ENCODE assay signal across 9 mouse cellular contexts in the genomic region with DNA sequence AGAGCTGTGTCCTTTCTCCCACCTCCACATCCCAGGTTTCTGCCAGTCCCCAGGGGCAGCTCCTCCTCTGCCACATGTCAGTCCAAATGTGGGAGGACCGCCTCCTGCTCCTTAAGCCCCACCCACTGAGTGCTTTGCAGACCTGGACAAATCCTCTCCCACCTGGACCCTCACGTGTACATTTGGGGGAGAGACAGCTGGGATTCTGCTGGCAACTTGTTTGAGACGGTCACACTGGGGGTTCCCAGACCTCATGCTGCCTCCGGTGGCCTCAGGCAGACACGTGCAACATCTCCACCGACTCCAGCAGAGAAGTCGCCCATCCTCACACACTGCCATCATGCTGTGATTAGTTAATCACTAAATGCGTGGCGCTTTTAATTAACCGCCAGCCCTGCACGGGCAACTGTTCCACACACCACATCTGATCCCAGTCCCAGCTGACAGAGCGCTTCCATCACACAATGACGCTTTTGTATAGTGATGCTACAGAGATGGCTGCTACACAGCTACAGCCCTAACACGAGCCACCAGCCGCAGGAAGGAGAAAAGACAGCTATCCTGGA. TPM values are rescaled to one million over a fixed set of nuclear protein-coding genes. Genes with fewer than 3 reads are reported as not detected.
DNase-seq lines count a peak whose midpoint lies in the region; ATAC-seq lines count a peak whose summit lies in the region.
"Had no signal": no experiment of that assay in that cellular context is flagged by ENCODE, and none has a peak within 500 bp of the region (broad histone marks: within the 10 kb centered on the region; RNA-seq: fewer than 3 reads in every experiment).

No protein-coding gene starts in this region.

- peak; percentile 89 for ATAC-seq in hindbrain, embryonic 12.5 days (ENCODE audit: low FRiP score)
- ATAC-seq in granulocyte monocyte progenitor cell, adult 5-6 weeks (replicated peaks; ENCODE audit: poor library complexity, severe bottlenecking): no peak

- H3K4me3 ChIP-seq in hindbrain, embryonic 12.5 days: no peak overlapping the region
- H3K4me3 ChIP-seq: limb, embryonic 15.5 days had no signal

- no peaks in the 10 kb centered on the region for H3K36me3 ChIP-seq in hindbrain, embryonic 12.5 days
- H3K36me3 ChIP-seq: limb, embryonic 15.5 days had no signal

- 15% methylated on average over 15 of the region's 15 CpGs for WGBS in hindbrain, embryonic 12.5 days

- H3K9me3 ChIP-seq in hindbrain, embryonic 12.5 days (replicated peaks): no peaks in the 10 kb centered on the region
- H3K9me3 ChIP-seq: limb, embryonic 15.5 days had no signal

- H3K27me3 ChIP-seq in hindbrain, embryonic 12.5 days: no peaks in the 10 kb centered on the region

- H3K4me1 ChIP-seq in hindbrain, embryonic 12.5 days: peaks cover 15% of the 10 kb centered on the region

- no peak overlapping the region for H3K9ac ChIP-seq in hindbrain, embryonic 12.5 days
- H3K9ac ChIP-seq: limb, embryonic 15.5 days had no signal

- peak; percentile 49 for DNase-seq in Muller cell, postnatal 12 days (ENCODE audit: inconsistent ontology term)
- peak; percentile 37 to 43 for DNase-seq in cerebellum, postnatal 36 days
- DNase-seq in mesoderm, embryonic 11.5 days (ENCODE audit: low read depth, low spot score): peak; percentile 35
- DNase-seq in spleen, postnatal 10 days (ENCODE audit: low spot score in 2 of 2): no peak
- no peak for DNase-seq in spleen, postnatal 14 days (ENCODE audit: low spot score in 2 of 2)
- no peak for DNase-seq in urinary bladder, adult 2 months (ENCODE audit: low spot score)

- peak overlapping the region; percentile 31 for H3K4me2 ChIP-seq in hindbrain, embryonic 12.5 days (replicated peaks)
- H3K4me2 ChIP-seq: limb, embryonic 15.5 days had no signal

- no peak overlapping the region for H3K27ac ChIP-seq in hindbrain, embryonic 12.5 days
- H3K27ac ChIP-seq: limb, embryonic 15.5 days had no signal

RNA-seq across cellular contexts. Expression of gene 4933402J07Rik, which starts 23.7 kb away (rescaled TPM):
- not detected in 2 replicates for polyA plus RNA-seq in hindbrain, embryonic 12.5 days (2016; fragmentation: Nextera tagmentation; extraction: Ambion mirVana)
- not detected in 2 replicates for total RNA-seq in granulocyte monocyte progenitor cell, adult 5-6 weeks (2014; fragmentation: Nextera tagmentation)
- not detected in 2 replicates for total RNA-seq in granulocyte monocyte progenitor cell, adult 5-6 weeks (2017)
- polyA plus RNA-seq in urinary bladder, adult 2 months (2012; rRNA removed): not detected in 2 replicates
- polyA plus RNA-seq: limb, embryonic 15.5 days had no signal

Comparison
In these comparisons a context has a peak if more than half of its experiments do, and no peak if none do; other contexts are left out.
1. DNase-seq: peak in Muller cell, postnatal 12 days (single experiment), cerebellum, postnatal 36 days (2 of 2) and mesoderm, embryonic 11.5 days (single experiment); none in spleen, postnatal 10 days (0 of 2), spleen, postnatal 14 days (0 of 2) and urinary bladder, adult 2 months (single experiment).